Mouse (Mus musculus): ENCODE data around the gene Slc27a5. TPM values are rescaled to one million over a fixed set of nuclear protein-coding genes. Genes with fewer than 3 reads are reported as not detected.
A peak's percentile ranks its signal among the peaks of the same experiment; 100 is the strongest.

The Slc27a5 gene
- polyA plus RNA-seq, 1 experiment from 2014 or later = not detected

- Histone ChIP-seq H3K9me3 (ENCODE audit: low read length) (no peaks in the 10 kb centered on the region), H3K4me2 (replicated peaks; ENCODE audit: low read depth, low read length) (no peak overlapping the region), H3K9ac (replicated peaks; ENCODE audit: low read depth) (no peak overlapping the region), H3K36me3 (ENCODE audit: insufficient read depth, low read length) (no peaks in the 10 kb centered on the region), H3K4me1 (ENCODE audit: insufficient read depth, low read depth, low read length) (peaks cover 21% of the 10 kb centered on the region), H3K27ac (ENCODE audit: low read length) (no peak overlapping the region), H3K4me3 (ENCODE audit: low read depth, low read length) (no peak overlapping the region), H3K27me3 (replicated peaks; ENCODE audit: insufficient read depth, low read length) (peaks cover 18% of the 10 kb centered on the region)
- ATAC-seq = no peak
- TF ChIP-seq EP300 (IDR thresholded peaks at IDR 0.05) (no peak), CTCF (IDR thresholded peaks at IDR 0.05) (no peak)
- 67% methylated on average over 1 of the region's 1 CpGs for WGBS
- DNase-seq (ENCODE audit: low spot score) = no peak
These were observed 43.3 kb upstream of the Slc27a5 start for GRCm38 (mm10) chr7:13041256-13041655.

GRCm38 (mm10) chr7:13039181-13039580 is 41.2 kb upstream of the Slc27a5 start:
- Histone ChIP-seq H3K4me3 (ENCODE audit: low read depth, low read length) (no peak overlapping the region), H3K27ac (ENCODE audit: low read length) (peak overlapping the region; percentile 100; the same call in 1 of the 2 replicates), H3K4me2 (replicated peaks; ENCODE audit: low read depth, low read length) (peak overlapping the region; percentile 62), H3K9me3 (ENCODE audit: low read length) (no peaks in the 10 kb centered on the region), H3K36me3 (ENCODE audit: insufficient read depth, low read length) (no peaks in the 10 kb centered on the region), H3K4me1 (ENCODE audit: insufficient read depth, low read depth, low read length) (peaks cover 25% of the 10 kb centered on the region), H3K27me3 (replicated peaks; ENCODE audit: insufficient read depth, low read length) (peaks cover 15% of the 10 kb centered on the region), H3K9ac (replicated peaks; ENCODE audit: low read depth) (peak overlapping the region; percentile 99; the same call in 1 of the 2 replicates)
- ATAC-seq = no peak
- TF ChIP-seq CTCF (IDR thresholded peaks at IDR 0.05) (no peak), EP300 (IDR thresholded peaks at IDR 0.05) (no peak)
- WGBS = 81% methylated on average over 1 of the region's 1 CpGs
- no peak for DNase-seq (ENCODE audit: low spot score)

- peak overlapping the region; percentile 84 for H3K4me3 ChIP-seq (ENCODE audit: low read depth, low read length)
- TF ChIP-seq EP300 (IDR thresholded peaks at IDR 0.05) = 0 out of 2 replicates have a peak, but pooled peaks have one; percentile 13
- no peak for TF ChIP-seq CTCF (IDR thresholded peaks at IDR 0.05)
- H3K9ac ChIP-seq (replicated peaks; ENCODE audit: low read depth) = peak overlapping the region; percentile 99
- no peaks in the 10 kb centered on the region for H3K36me3 ChIP-seq (ENCODE audit: insufficient read depth, low read length)
- no peaks in the 10 kb centered on the region for H3K9me3 ChIP-seq (ENCODE audit: low read length)
- WGBS = 6% methylated on average over 15 of the region's 15 CpGs
- peak overlapping the region; percentile 62 for H3K4me2 ChIP-seq (replicated peaks; ENCODE audit: low read depth, low read length)
- peak overlapping the region; percentile 100 for H3K27ac ChIP-seq (ENCODE audit: low read length)
- peaks cover 10% of the 10 kb centered on the region; the same call in 1 of the 2 replicates for H3K27me3 ChIP-seq (replicated peaks; ENCODE audit: insufficient read depth, low read length)
- ATAC-seq (0 out of 2 replicates have a peak, but pooled peaks have one; percentile 1), DNase-seq (ENCODE audit: low spot score) (peak; percentile 78)
- H3K4me1 ChIP-seq (ENCODE audit: insufficient read depth, low read depth, low read length) = peaks cover 25% of the 10 kb centered on the region
These were observed 40.7 kb upstream of the Slc27a5 start for GRCm38 (mm10) chr7:13038621-13039169.

- TF ChIP-seq CTCF (IDR thresholded peaks at IDR 0.05) = no peak
- TF ChIP-seq EP300 (IDR thresholded peaks at IDR 0.05) = no peak
- ATAC-seq = peak; percentile 94
- Histone ChIP-seq H3K9me3 (ENCODE audit: low read length) (no peaks in the 10 kb centered on the region), H3K4me1 (ENCODE audit: insufficient read depth, low read depth, low read length) (peaks cover 29% of the 10 kb centered on the region), H3K4me3 (ENCODE audit: low read depth, low read length) (peak within 1 kb of the TSS; percentile 84), H3K36me3 (ENCODE audit: insufficient read depth, low read length) (0 out of 2 replicates have a peak, but pooled peaks cover under 1% of the 10 kb centered on the region), H3K27ac (ENCODE audit: low read length) (peak within 1 kb of the TSS; percentile 100), H3K9ac (replicated peaks; ENCODE audit: low read depth) (peak within 1 kb of the TSS; percentile 99), H3K27me3 (replicated peaks; ENCODE audit: insufficient read depth, low read length) (0 out of 2 replicates have a peak, but pooled peaks cover 4% of the 10 kb centered on the region), H3K4me2 (replicated peaks; ENCODE audit: low read depth, low read length) (peak within 1 kb of the TSS; percentile 62)
- under 1% methylated on average over 52 of the region's 65 CpGs for WGBS
- peak; percentile 98 for DNase-seq (ENCODE audit: low spot score)
These were observed 40.0 kb upstream of the Slc27a5 start, which contains the start of gene Ube2m for GRCm38 (mm10) chr7:13037901-13038555. TSS of gene Ube2m (minus strand) at chr7:13038275.

GRCm38 (mm10) chr7:13037366-13037765 is 39.4 kb upstream of the Slc27a5 start:
- under 1% methylated on average over 28 of the region's 33 CpGs for WGBS
- H3K27ac ChIP-seq (ENCODE audit: low read length) = peak overlapping the region; percentile 100
- no peak for TF ChIP-seq CTCF (IDR thresholded peaks at IDR 0.05)
- no peak for TF ChIP-seq EP300 (IDR thresholded peaks at IDR 0.05)
- ATAC-seq (peak; percentile 6), DNase-seq (ENCODE audit: low spot score) (peak; percentile 77)
- H3K4me1 ChIP-seq (ENCODE audit: insufficient read depth, low read depth, low read length) = peaks cover 29% of the 10 kb centered on the region
- H3K4me2 ChIP-seq (replicated peaks; ENCODE audit: low read depth, low read length) = peak overlapping the region; percentile 62
- H3K27me3 ChIP-seq (replicated peaks; ENCODE audit: insufficient read depth, low read length) = no peaks in the 10 kb centered on the region
- peak overlapping the region; percentile 99 for H3K9ac ChIP-seq (replicated peaks; ENCODE audit: low read depth)
- peaks cover 7% of the 10 kb centered on the region; the same call in 1 of the 2 replicates for H3K36me3 ChIP-seq (ENCODE audit: insufficient read depth, low read length)
- no peaks in the 10 kb centered on the region for H3K9me3 ChIP-seq (ENCODE audit: low read length)
- peak overlapping the region; percentile 84 for H3K4me3 ChIP-seq (ENCODE audit: low read depth, low read length)

GRCm38 (mm10) chr7:13036806-13037205 is 38.8 kb upstream of the Slc27a5 start:
- no peak for DNase-seq (ENCODE audit: low spot score)
- TF ChIP-seq EP300 (IDR thresholded peaks at IDR 0.05) (no peak), CTCF (IDR thresholded peaks at IDR 0.05) (no peak)
- no peak for ATAC-seq
- H3K4me1 ChIP-seq (ENCODE audit: insufficient read depth, low read depth, low read length) = peaks cover 29% of the 10 kb centered on the region
- peak overlapping the region; percentile 99 for H3K9ac ChIP-seq (replicated peaks; ENCODE audit: low read depth)
- H3K4me3 ChIP-seq (ENCODE audit: low read depth, low read length) = peak overlapping the region; percentile 84
- WGBS = 24% methylated on average over 4 of the region's 4 CpGs
- H3K36me3 ChIP-seq (ENCODE audit: insufficient read depth, low read length) = peaks cover 7% of the 10 kb centered on the region; the same call in 1 of the 2 replicates
- H3K4me2 ChIP-seq (replicated peaks; ENCODE audit: low read depth, low read length) = peak overlapping the region; percentile 62
- H3K27me3 ChIP-seq (replicated peaks; ENCODE audit: insufficient read depth, low read length) = no peaks in the 10 kb centered on the region
- H3K9me3 ChIP-seq (ENCODE audit: low read length) = no peaks in the 10 kb centered on the region
- H3K27ac ChIP-seq (ENCODE audit: low read length) = peak overlapping the region; percentile 100
